Mouse (Mus musculus) neural tube, embryonic 11.5 days (tissue): ENCODE measurements around the gene Mfap4. TPM values are rescaled to one million over a fixed set of nuclear protein-coding genes. Genes with fewer than 3 reads are reported as not detected.

ENCODE experiments used
- polyA plus RNA-seq: library from polyadenylated mRNA; unstranded; fragments of >200 nt; fragmentation: Nextera tagmentation; extraction: Ambion mirVana; gene quantifications from 2 replicates; pipeline ENCODE4 v1.2.1, GENCODE M21; 2014

Mfap4 gene
- polyA plus RNA-seq, 1 experiment from 2014 or later, result 119 TPM

Other genes with a start within 250 kb of the Mfap4 start
- 21.4 and 23.4 TPM in 2 replicates for gene Aldh3a2, start 218.0 kb upstream of the Mfap4 start, polyA plus RNA-seq
- gene Slc47a2, start 142.6 kb upstream of the Mfap4 start, polyA plus RNA-seq, result not detected in 2 replicates
- gene Slc47a1, start 107.1 kb upstream of the Mfap4 start, polyA plus RNA-seq, result 0.08 TPM in 1 of 2 replicates, not detected in the other
- 1.4 and 1.5 TPM in 2 replicates for gene Rnf112, start 31.3 kb upstream of the Mfap4 start, polyA plus RNA-seq
- gene Mapk7, start 9.0 kb downstream of the Mfap4 start, polyA plus RNA-seq, result 70.1 and 76.7 TPM in 2 replicates
- 40.5 and 45.8 TPM in 2 replicates for gene B9d1, start 19.7 kb downstream of the Mfap4 start, polyA plus RNA-seq
- gene Epn2, start 94.3 kb downstream of the Mfap4 start, polyA plus RNA-seq, result 31.4 and 35.0 TPM in 2 replicates
- gene Grap, start 167.8 kb downstream of the Mfap4 start, polyA plus RNA-seq, result 6.6 and 8.5 TPM in 2 replicates
- 0.49 and 0.78 TPM in 2 replicates for gene Fam83g, start 198.7 kb downstream of the Mfap4 start, polyA plus RNA-seq
- not detected in 2 replicates for gene Slc5a10, start 235.4 kb downstream of the Mfap4 start, polyA plus RNA-seq